Mouse (Mus musculus) cortical plate, adult 2 months (tissue): Measurements from ENCODE around the gene Eipr1.

ENCODE experiments used
- CTCF ChIP-seq: fragments of 200-500 bp; IDR thresholded peaks from 2 replicates; pipeline ENCODE4 v1.5.1; 2011; ENCODE audit warnings: mild to moderate bottlenecking, control low read depth, low read length; ENCODE audit not compliant: insufficient read depth; ENCODE audit errors: extremely low read depth
- POLR2A ChIP-seq: fragments of 200-500 bp; IDR thresholded peaks from 2 replicates; pipeline ENCODE4 v1.6.1; 2011; ENCODE audit warnings: mild to moderate bottlenecking, low read length, control low read depth; ENCODE audit not compliant: insufficient read depth; ENCODE audit errors: extremely low read depth

- TF ChIP-seq CTCF, result no peak
- TF ChIP-seq POLR2A, result no peak
These were observed 25.4 kb upstream of the Eipr1 start for GRCm38 (mm10) chr12:28726204-28726603.
